Mouse (Mus musculus) embryonic fibroblast, embryonic 13.5 days (primary cell): ENCODE results near the gene Zfp37.

ENCODE experiments used
- CTCF ChIP-seq: IDR thresholded peaks from 2 replicates; pipeline ENCODE4 v1.5.1; 2011; ENCODE audit warnings: mild to moderate bottlenecking, control low read depth, low read length, moderate library complexity, borderline replicate concordance; ENCODE audit not compliant: insufficient read depth
- POLR2A ChIP-seq: IDR thresholded peaks from 2 replicates; pipeline ENCODE4 v1.6.1; 2011; ENCODE audit warnings: low read depth, mild to moderate bottlenecking, control low read depth, low read length, moderate library complexity

- TF ChIP-seq POLR2A (no peak), CTCF (0 out of 2 replicates have a peak, but pooled peaks have one; percentile 32)
Measured at GRCm38 (mm10) chr4:62230769-62231168, at the start of gene Zfp37.
